Comparison of ENCODE assay signal across 8 mouse cellular contexts in genomic region chr6:114876546-114876945, GRCm38 (mm10).
A peak's percentile ranks its signal among the peaks of the same experiment; 100 is the strongest.
DNase-seq lines count a peak whose midpoint lies in the region; ATAC-seq and TF ChIP-seq lines count a peak whose summit lies in the region.

No protein-coding gene starts in this region.

- no peak for TF ChIP-seq POLR2A in lung, adult 2 months (IDR thresholded peaks at IDR 0.05; ENCODE audit: borderline replicate concordance, extremely low read depth, low read depth, low read length)

- no peak overlapping the region for H3K9ac ChIP-seq in lung, embryonic 14.5 days
- H3K9ac ChIP-seq in forebrain, postnatal 0 days, result no peak overlapping the region
- no peak overlapping the region for H3K9ac ChIP-seq in limb, embryonic 11.5 days (ENCODE audit: low read length)
- H3K9ac ChIP-seq in neural tube, embryonic 15.5 days (replicated peaks), result no peak overlapping the region

- no peaks in the 10 kb centered on the region for H3K27me3 ChIP-seq in lung, embryonic 14.5 days (ENCODE audit: insufficient read depth, low read length)
- no peaks in the 10 kb centered on the region for H3K27me3 ChIP-seq in forebrain, postnatal 0 days (ENCODE audit: insufficient read depth, low read length)
- H3K27me3 ChIP-seq in limb, embryonic 11.5 days (ENCODE audit: control insufficient read depth, insufficient read depth, low read length), result no peaks in the 10 kb centered on the region
- H3K27me3 ChIP-seq in neural tube, embryonic 15.5 days (replicated peaks), result no peaks in the 10 kb centered on the region

- H3K4me2 ChIP-seq in lung, embryonic 14.5 days, result no peak overlapping the region
- H3K4me2 ChIP-seq in forebrain, postnatal 0 days (ENCODE audit: low read depth), result no peak overlapping the region
- H3K4me2 ChIP-seq in limb, embryonic 11.5 days (ENCODE audit: low read depth, severe bottlenecking), result no peak overlapping the region
- H3K4me2 ChIP-seq in neural tube, embryonic 15.5 days, result no peak overlapping the region

- H3K4me3 ChIP-seq in lung, embryonic 14.5 days (ENCODE audit: low read depth, low read length), result no peak overlapping the region
- H3K4me3 ChIP-seq in lung, adult 2 months (replicated peaks; ENCODE audit: extremely low read depth, low read depth, low read length), result no peak overlapping the region
- H3K4me3 ChIP-seq in forebrain, postnatal 0 days (ENCODE audit: low read depth, low read length), result no peak overlapping the region
- no peak overlapping the region for H3K4me3 ChIP-seq in limb, embryonic 11.5 days (ENCODE audit: low read depth, low read length)
- no peak overlapping the region for H3K4me3 ChIP-seq in neural tube, embryonic 15.5 days (replicated peaks)

- H3K27ac ChIP-seq in lung, embryonic 14.5 days (ENCODE audit: low read depth), result peak overlapping the region; percentile 98
- H3K27ac ChIP-seq in forebrain, postnatal 0 days (ENCODE audit: low read depth, low read length), result peak overlapping the region; percentile 95; the same call in 1 of the 2 replicates
- H3K27ac ChIP-seq in limb, embryonic 11.5 days (replicated peaks; ENCODE audit: low read depth, low read length), result peak overlapping the region; percentile 98
- peak overlapping the region; percentile 94 for H3K27ac ChIP-seq in neural tube, embryonic 15.5 days (replicated peaks)

- H3K9me3 ChIP-seq in lung, embryonic 14.5 days (ENCODE audit: low read depth, low read length), result no peaks in the 10 kb centered on the region
- no peaks in the 10 kb centered on the region for H3K9me3 ChIP-seq in forebrain, postnatal 0 days (ENCODE audit: low read length)
- no peaks in the 10 kb centered on the region for H3K9me3 ChIP-seq in limb, embryonic 11.5 days (ENCODE audit: control insufficient read depth, low read length)
- H3K9me3 ChIP-seq in neural tube, embryonic 15.5 days (replicated peaks), result no peaks in the 10 kb centered on the region

- no peak for DNase-seq in lung, embryonic 14.5 days
- DNase-seq in lung, adult 2 months, result no peak
- DNase-seq in forebrain, postnatal 0 days, result no peak
- DNase-seq in limb, embryonic 11.5 days (ENCODE audit: low spot score), result no peak
- no peak for DNase-seq in cerebellum, adult 11-12 months
- no peak for DNase-seq in layer of hippocampus, postnatal 36 days
- no peak for DNase-seq in adrenal gland, adult (ENCODE audit: inconsistent age in 2 of 2, low spot score in 1 of 2)

- H3K4me1 ChIP-seq in lung, embryonic 14.5 days (ENCODE audit: insufficient read depth), result peaks cover 77% of the 10 kb centered on the region
- H3K4me1 ChIP-seq in lung, adult 2 months (ENCODE audit: control insufficient read depth, insufficient read depth, low read length), result peaks cover 52% of the 10 kb centered on the region
- H3K4me1 ChIP-seq in forebrain, postnatal 0 days (ENCODE audit: insufficient read depth), result peaks cover 42% of the 10 kb centered on the region
- peaks cover 60% of the 10 kb centered on the region for H3K4me1 ChIP-seq in limb, embryonic 11.5 days (ENCODE audit: control insufficient read depth, insufficient read depth, low read length)
- H3K4me1 ChIP-seq in neural tube, embryonic 15.5 days, result peaks cover 90% of the 10 kb centered on the region

- no peak for ATAC-seq in lung, embryonic 14.5 days (ENCODE audit: insufficient read depth)
- no peak for ATAC-seq in forebrain, postnatal 0 days
- ATAC-seq in limb, embryonic 11.5 days (ENCODE audit: insufficient number of reproducible peaks, low FRiP score, low TSS enrichment, low read depth), result no peak
- no peak for ATAC-seq in neural tube, embryonic 15.5 days (ENCODE audit: low FRiP score)

- H3K36me3 ChIP-seq in lung, embryonic 14.5 days (ENCODE audit: insufficient read depth), result peaks cover 4% of the 10 kb centered on the region; the same call in 1 of the 2 replicates
- no peaks in the 10 kb centered on the region for H3K36me3 ChIP-seq in forebrain, postnatal 0 days (ENCODE audit: insufficient read depth)
- H3K36me3 ChIP-seq in limb, embryonic 11.5 days (ENCODE audit: control insufficient read depth, insufficient read depth, low read length), result no peaks in the 10 kb centered on the region
- no peaks in the 10 kb centered on the region for H3K36me3 ChIP-seq in neural tube, embryonic 15.5 days

- WGBS in lung, embryonic 14.5 days, result 46% methylated on average over 6 of the region's 6 CpGs
- 33% methylated on average over 6 of the region's 6 CpGs for WGBS in lung, adult 2 months
- 49% methylated on average over 6 of the region's 6 CpGs for WGBS in forebrain, postnatal 0 days
- 84% methylated on average over 6 of the region's 6 CpGs for WGBS in limb, embryonic 11.5 days
- WGBS in neural tube, embryonic 15.5 days, result 66% methylated on average over 6 of the region's 6 CpGs

- no peak for TF ChIP-seq CTCF in lung, embryonic 14.5 days (IDR thresholded peaks at IDR 0.05; ENCODE audit: low read depth)
- TF ChIP-seq CTCF in lung, adult 2 months (IDR thresholded peaks at IDR 0.05; ENCODE audit: insufficient read depth, low read length), result no peak
- TF ChIP-seq CTCF in forebrain, postnatal 0 days (IDR thresholded peaks at IDR 0.05; ENCODE audit: low read depth), result no peak
